Mouse (Mus musculus): ENCODE results near the gene Traip. TPM values are rescaled to one million over a fixed set of nuclear protein-coding genes. Genes with fewer than 3 reads are reported as not detected.

Traip gene
- total and polyA plus RNA-seq, 2 experiments from 2014 or later = 3.3 to 4.8 TPM

GRCm38 (mm10) chr9:107950460-107951355 is 772 bp downstream of the Traip start:
- peak; percentile 86 for DNase-seq (ENCODE audit: low spot score)
- peak overlapping the region; percentile 78 for H3K4me3 ChIP-seq (ENCODE audit: low read depth, low read length)
- peak overlapping the region; percentile 54 for H3K9ac ChIP-seq (replicated peaks; ENCODE audit: low read depth, low read length)
- WGBS = 16% methylated on average over 45 of the region's 45 CpGs
- peak overlapping the region; percentile 93 for H3K4me2 ChIP-seq (ENCODE audit: low read depth, low read length)
- H3K36me3 ChIP-seq (replicated peaks; ENCODE audit: control insufficient read depth, insufficient read depth, low read length) = no peaks in the 10 kb centered on the region
- TF ChIP-seq CTCF (IDR thresholded peaks at IDR 0.05; ENCODE audit: low read depth) (no peak), EP300 (IDR thresholded peaks at IDR 0.05; ENCODE audit: low read depth) (no peak)
- H3K27ac ChIP-seq (ENCODE audit: low read depth) = peak overlapping the region; percentile 46
- H3K27me3 ChIP-seq (ENCODE audit: control insufficient read depth, insufficient read depth, low read length) = 0 out of 2 replicates have a peak, but pooled peaks cover 3% of the 10 kb centered on the region
- peak; percentile 95 for ATAC-seq (ENCODE audit: insufficient read depth, low read depth)
- no peaks in the 10 kb centered on the region for H3K9me3 ChIP-seq (replicated peaks; ENCODE audit: control insufficient read depth, low read length)
- H3K4me1 ChIP-seq (ENCODE audit: control insufficient read depth, insufficient read depth) = no peaks in the 10 kb centered on the region

- Histone ChIP-seq H3K9ac (replicated peaks; ENCODE audit: low read depth, low read length) (no peak overlapping the region), H3K27me3 (ENCODE audit: control insufficient read depth, insufficient read depth, low read length) (no peaks in the 10 kb centered on the region), H3K4me2 (ENCODE audit: low read depth, low read length) (no peak overlapping the region), H3K27ac (ENCODE audit: low read depth) (no peak overlapping the region), H3K4me1 (ENCODE audit: control insufficient read depth, insufficient read depth) (no peaks in the 10 kb centered on the region), H3K9me3 (replicated peaks; ENCODE audit: control insufficient read depth, low read length) (no peaks in the 10 kb centered on the region), H3K36me3 (replicated peaks; ENCODE audit: control insufficient read depth, insufficient read depth, low read length) (peaks cover 10% of the 10 kb centered on the region), H3K4me3 (ENCODE audit: low read depth, low read length) (no peak overlapping the region)
- DNase-seq (ENCODE audit: low spot score) (no peak), ATAC-seq (ENCODE audit: insufficient read depth, low read depth) (no peak)
- TF ChIP-seq CTCF (IDR thresholded peaks at IDR 0.05; ENCODE audit: low read depth) (no peak), EP300 (IDR thresholded peaks at IDR 0.05; ENCODE audit: low read depth) (no peak)
- WGBS = 63% methylated on average over 6 of the region's 6 CpGs
Observed at GRCm38 (mm10) chr9:107955613-107956289, 5.8 kb downstream of the Traip start.

- peaks cover 10% of the 10 kb centered on the region for H3K36me3 ChIP-seq (replicated peaks; ENCODE audit: control insufficient read depth, insufficient read depth, low read length)
Observed at GRCm38 (mm10) chr9:107957141-107957540, 7.2 kb downstream of the Traip start.

GRCm38 (mm10) chr9:107959896-107960295 is 10.0 kb downstream of the Traip start:
- no peak overlapping the region for H3K4me3 ChIP-seq (ENCODE audit: low read depth, low read length)
- TF ChIP-seq CTCF (IDR thresholded peaks at IDR 0.05; ENCODE audit: low read depth) = no peak
- no peak for TF ChIP-seq EP300 (IDR thresholded peaks at IDR 0.05; ENCODE audit: low read depth)
- H3K4me1 ChIP-seq (ENCODE audit: control insufficient read depth, insufficient read depth) = no peaks in the 10 kb centered on the region; the same call in 1 of the 2 replicates

More at GRCm38 (mm10) chr9:107957141-107957540, 7.2 kb downstream of the Traip start:
- 59% methylated on average over 6 of the region's 6 CpGs for WGBS
- ATAC-seq (ENCODE audit: insufficient read depth, low read depth) (no peak), DNase-seq (ENCODE audit: low spot score) (no peak)
- Histone ChIP-seq H3K27me3 (ENCODE audit: control insufficient read depth, insufficient read depth, low read length) (no peaks in the 10 kb centered on the region), H3K4me1 (ENCODE audit: control insufficient read depth, insufficient read depth) (no peaks in the 10 kb centered on the region), H3K9me3 (replicated peaks; ENCODE audit: control insufficient read depth, low read length) (no peaks in the 10 kb centered on the region), H3K4me3 (ENCODE audit: low read depth, low read length) (no peak overlapping the region), H3K9ac (replicated peaks; ENCODE audit: low read depth, low read length) (no peak overlapping the region), H3K4me2 (ENCODE audit: low read depth, low read length) (no peak overlapping the region), H3K27ac (ENCODE audit: low read depth) (no peak overlapping the region)
- TF ChIP-seq CTCF (IDR thresholded peaks at IDR 0.05; ENCODE audit: low read depth) (no peak), EP300 (IDR thresholded peaks at IDR 0.05; ENCODE audit: low read depth) (no peak)

GRCm38 (mm10) chr9:107960928-107961327 is 11.0 kb downstream of the Traip start:
- no peaks in the 10 kb centered on the region for H3K27me3 ChIP-seq (ENCODE audit: control insufficient read depth, insufficient read depth, low read length)
- H3K27ac ChIP-seq (ENCODE audit: low read depth) = no peak overlapping the region
- DNase-seq (ENCODE audit: low spot score) (no peak), ATAC-seq (ENCODE audit: insufficient read depth, low read depth) (no peak)
- TF ChIP-seq EP300 (IDR thresholded peaks at IDR 0.05; ENCODE audit: low read depth) (no peak), CTCF (IDR thresholded peaks at IDR 0.05; ENCODE audit: low read depth) (peak; percentile 30; the same call in 1 of the 2 replicates)
- H3K4me3 ChIP-seq (ENCODE audit: low read depth, low read length) = no peak overlapping the region
- no peaks in the 10 kb centered on the region; the same call in 1 of the 2 replicates for H3K4me1 ChIP-seq (ENCODE audit: control insufficient read depth, insufficient read depth)
- H3K9me3 ChIP-seq (replicated peaks; ENCODE audit: control insufficient read depth, low read length) = no peaks in the 10 kb centered on the region
- peaks cover 10% of the 10 kb centered on the region for H3K36me3 ChIP-seq (replicated peaks; ENCODE audit: control insufficient read depth, insufficient read depth, low read length)
- 76% methylated on average over 4 of the region's 4 CpGs for WGBS
- H3K4me2 ChIP-seq (ENCODE audit: low read depth, low read length) = no peak overlapping the region
- H3K9ac ChIP-seq (replicated peaks; ENCODE audit: low read depth, low read length) = no peak overlapping the region

More at GRCm38 (mm10) chr9:107959896-107960295, 10.0 kb downstream of the Traip start:
- Histone ChIP-seq H3K9ac (replicated peaks; ENCODE audit: low read depth, low read length) (no peak overlapping the region), H3K4me2 (ENCODE audit: low read depth, low read length) (no peak overlapping the region), H3K27me3 (ENCODE audit: control insufficient read depth, insufficient read depth, low read length) (no peaks in the 10 kb centered on the region), H3K27ac (ENCODE audit: low read depth) (no peak overlapping the region), H3K36me3 (replicated peaks; ENCODE audit: control insufficient read depth, insufficient read depth, low read length) (peaks cover 10% of the 10 kb centered on the region), H3K9me3 (replicated peaks; ENCODE audit: control insufficient read depth, low read length) (no peaks in the 10 kb centered on the region)
- no peak for DNase-seq (ENCODE audit: low spot score)
- no peak for ATAC-seq (ENCODE audit: insufficient read depth, low read depth)
- WGBS = 85% methylated on average over 6 of the region's 6 CpGs
